ENCODE assay signal across 28 mouse cellular contexts in genomic region chr2:157755771-157756170, GRCm38 (mm10). TPM values are rescaled to one million over a fixed set of nuclear protein-coding genes. Genes with fewer than 3 reads are reported as not detected.
DNase-seq lines count a peak whose midpoint lies in the region; ATAC-seq and TF ChIP-seq lines count a peak whose summit lies in the region.
"Had no signal": no experiment of that assay in that cellular context is flagged by ENCODE, and none has a peak within 500 bp of the region (broad histone marks: within the 10 kb centered on the region; RNA-seq: fewer than 3 reads in every experiment).

No protein-coding gene starts in this region.

- no peaks in the 10 kb centered on the region for H3K9me3 ChIP-seq in hindbrain, embryonic 12.5 days (replicated peaks)
- no peaks in the 10 kb centered on the region for H3K9me3 ChIP-seq in hindbrain, postnatal 0 days (ENCODE audit: low read length)
- H3K9me3 ChIP-seq in kidney, embryonic 15.5 days (replicated peaks), result no peaks in the 10 kb centered on the region
- no peaks in the 10 kb centered on the region for H3K9me3 ChIP-seq in neural tube, embryonic 14.5 days (ENCODE audit: control insufficient read depth, low read length)
- H3K9me3 ChIP-seq: embryonic facial prominence, embryonic 12.5 days; liver, embryonic 12.5 days; midbrain, embryonic 13.5 days had no signal

- H3K4me2 ChIP-seq in hindbrain, embryonic 12.5 days (replicated peaks), result no peak overlapping the region
- H3K4me2 ChIP-seq in hindbrain, postnatal 0 days (ENCODE audit: low read depth, low read length), result no peak overlapping the region
- no peak overlapping the region for H3K4me2 ChIP-seq in kidney, embryonic 15.5 days
- H3K4me2 ChIP-seq in neural tube, embryonic 14.5 days (ENCODE audit: low read depth, low read length), result no peak overlapping the region
- H3K4me2 ChIP-seq: embryonic facial prominence, embryonic 12.5 days; heart, embryonic 11.5 days; liver, embryonic 12.5 days; midbrain, embryonic 13.5 days had no signal

- ATAC-seq in hindbrain, embryonic 12.5 days (ENCODE audit: low FRiP score), result no peak
- no peak for ATAC-seq in hindbrain, postnatal 0 days
- no peak for ATAC-seq in kidney, embryonic 15.5 days (replicated peaks; ENCODE audit: low FRiP score)
- no peak for ATAC-seq in neural tube, embryonic 14.5 days (ENCODE audit: low read depth)
- ATAC-seq: forebrain, postnatal 0 days; liver, embryonic 12.5 days; lung, postnatal 0 days; midbrain, embryonic 13.5 days; Patski had no signal

- no peaks in the 10 kb centered on the region for H3K27me3 ChIP-seq in hindbrain, embryonic 12.5 days
- H3K27me3 ChIP-seq in hindbrain, postnatal 0 days (ENCODE audit: insufficient read depth, low read length), result no peaks in the 10 kb centered on the region
- H3K27me3 ChIP-seq in kidney, adult 2 months (replicated peaks; ENCODE audit: control insufficient read depth, insufficient read depth, low read length), result no peaks in the 10 kb centered on the region
- H3K27me3 ChIP-seq in kidney, embryonic 15.5 days, result no peaks in the 10 kb centered on the region
- no peaks in the 10 kb centered on the region for H3K27me3 ChIP-seq in neural tube, embryonic 14.5 days (ENCODE audit: control insufficient read depth, insufficient read depth, low read length)
- H3K27me3 ChIP-seq: embryonic facial prominence, embryonic 12.5 days; liver, embryonic 12.5 days; midbrain, embryonic 13.5 days; Patski had no signal

- no peak overlapping the region for H3K4me3 ChIP-seq in hindbrain, embryonic 12.5 days
- no peak overlapping the region for H3K4me3 ChIP-seq in hindbrain, postnatal 0 days (ENCODE audit: low read length)
- no peak overlapping the region for H3K4me3 ChIP-seq in kidney, adult 2 months (ENCODE audit: insufficient read depth, low read depth, low read length)
- no peak overlapping the region for H3K4me3 ChIP-seq in kidney, embryonic 15.5 days (replicated peaks)
- no peak overlapping the region for H3K4me3 ChIP-seq in neural tube, embryonic 14.5 days (ENCODE audit: low read depth, low read length)
- H3K4me3 ChIP-seq: embryonic facial prominence, embryonic 12.5 days; liver, embryonic 12.5 days; midbrain, embryonic 13.5 days had no signal

- DNase-seq in hindbrain, postnatal 0 days (ENCODE audit: low spot score), result no peak
- DNase-seq in kidney, adult 2 months, result peak; percentile 64
- peak; percentile 61 for DNase-seq in kidney, adult 9 months
- no peak for DNase-seq in frontal cortex, postnatal 36 days (ENCODE audit: low spot score in 2 of 2)
- no peak for DNase-seq in lung, postnatal 36 days
- DNase-seq: adrenal gland, postnatal 10 days; cerebellum, adult 8-10 months; cerebellum, postnatal 25 days; embryo, embryonic 11 days; forebrain, postnatal 0 days; gastrocnemius, postnatal 14 days; heart, adult 11 months; heart, postnatal 36 days; layer of hippocampus, postnatal 36 days; left cerebral cortex, postnatal 4 days; lung, adult 18-20 months; right cerebral cortex, adult 18-20 months; spleen, adult 18-20 months had no signal

- WGBS in hindbrain, embryonic 12.5 days, result 86% methylated on average over 7 of the region's 7 CpGs
- 84% methylated on average over 7 of the region's 7 CpGs for WGBS in hindbrain, postnatal 0 days
- 53% methylated on average over 7 of the region's 7 CpGs for WGBS in kidney, adult 2 months
- 58% methylated on average over 7 of the region's 7 CpGs for WGBS in kidney, embryonic 15.5 days
- WGBS in neural tube, embryonic 14.5 days, result 76% methylated on average over 7 of the region's 7 CpGs

- peaks cover 42% of the 10 kb centered on the region for H3K4me1 ChIP-seq in hindbrain, embryonic 12.5 days
- H3K4me1 ChIP-seq in hindbrain, postnatal 0 days (ENCODE audit: insufficient read depth, low read length), result peaks cover 21% of the 10 kb centered on the region
- H3K4me1 ChIP-seq in kidney, adult 2 months (ENCODE audit: control insufficient read depth, insufficient read depth, low read length), result peaks cover 7% of the 10 kb centered on the region
- H3K4me1 ChIP-seq in kidney, embryonic 15.5 days, result peaks cover 35% of the 10 kb centered on the region
- H3K4me1 ChIP-seq in neural tube, embryonic 14.5 days (ENCODE audit: control insufficient read depth, insufficient read depth, low read length), result peaks cover 40% of the 10 kb centered on the region

- peak overlapping the region; percentile 40; the same call in 1 of the 2 replicates for H3K27ac ChIP-seq in hindbrain, embryonic 12.5 days
- no peak overlapping the region for H3K27ac ChIP-seq in hindbrain, postnatal 0 days
- H3K27ac ChIP-seq in kidney, adult 2 months (ENCODE audit: insufficient read depth, low read depth, low read length), result peak overlapping the region; percentile 24; the same call in 1 of the 2 replicates
- H3K27ac ChIP-seq in kidney, embryonic 15.5 days, result no peak overlapping the region
- peak overlapping the region; percentile 61 for H3K27ac ChIP-seq in neural tube, embryonic 14.5 days (ENCODE audit: low read depth, low read length)
- H3K27ac ChIP-seq: embryonic facial prominence, embryonic 12.5 days; liver, embryonic 12.5 days; macrophage had no signal

- no peak overlapping the region for H3K9ac ChIP-seq in hindbrain, embryonic 12.5 days
- no peak overlapping the region for H3K9ac ChIP-seq in hindbrain, postnatal 0 days (replicated peaks; ENCODE audit: low read length)
- H3K9ac ChIP-seq in kidney, embryonic 15.5 days, result no peak overlapping the region
- H3K9ac ChIP-seq in neural tube, embryonic 14.5 days (replicated peaks; ENCODE audit: low read depth, low read length), result no peak overlapping the region
- H3K9ac ChIP-seq: embryonic facial prominence, embryonic 12.5 days; forebrain, postnatal 0 days; liver, embryonic 12.5 days; midbrain, embryonic 13.5 days had no signal

- no peak for TF ChIP-seq POLR2A in kidney, adult 2 months (IDR thresholded peaks at IDR 0.05; ENCODE audit: low read depth, low read length)

- no peak for TF ChIP-seq CTCF in hindbrain, postnatal 0 days (IDR thresholded peaks at IDR 0.05; ENCODE audit: low read depth)
- TF ChIP-seq CTCF in kidney, adult 2 months (conservative IDR thresholded peaks at IDR 0.05; ENCODE audit: insufficient read depth, insufficient read length, low read depth, low read length), result no peak

- H3K36me3 ChIP-seq in hindbrain, embryonic 12.5 days, result no peaks in the 10 kb centered on the region
- no peaks in the 10 kb centered on the region for H3K36me3 ChIP-seq in hindbrain, postnatal 0 days (ENCODE audit: insufficient read depth, low read length)
- no peaks in the 10 kb centered on the region for H3K36me3 ChIP-seq in kidney, adult 2 months (ENCODE audit: control insufficient read depth, insufficient read depth, low read length)
- no peaks in the 10 kb centered on the region for H3K36me3 ChIP-seq in kidney, embryonic 15.5 days
- H3K36me3 ChIP-seq in neural tube, embryonic 14.5 days (ENCODE audit: control insufficient read depth, insufficient read depth, low read length), result no peaks in the 10 kb centered on the region
- H3K36me3 ChIP-seq: embryonic facial prominence, embryonic 12.5 days; midbrain, embryonic 13.5 days had no signal

RNA-seq across cellular contexts. Expression of gene Ctnnbl1, which starts 18.6 kb away (rescaled TPM):
- polyA plus RNA-seq in hindbrain, embryonic 12.5 days (2016; fragmentation: Nextera tagmentation; extraction: Ambion mirVana), result 82.3 and 83.7 TPM in 2 replicates
- total RNA-seq in hindbrain, postnatal 0 days (2014; rRNA removed), result 28.7 and 30.3 TPM in 2 replicates
- 42.7 and 45.4 TPM in 2 replicates for polyA plus RNA-seq in hindbrain, postnatal 0 days (2015; fragmentation: Nextera tagmentation; extraction: Ambion mirVana)
- polyA plus RNA-seq in kidney, adult 2 months (2012; rRNA removed), result 16.7 and 17.6 TPM in 2 replicates
- 72.7 and 75.3 TPM in 2 replicates for polyA plus RNA-seq in kidney, embryonic 15.5 days (2015; fragmentation: Nextera tagmentation; extraction: Ambion mirVana)
- polyA plus RNA-seq in neural tube, embryonic 14.5 days (2014; fragmentation: Nextera tagmentation; extraction: Ambion mirVana), result 59.4 and 65.6 TPM in 2 replicates

Comparison
In these comparisons a context has a peak if more than half of its experiments do, and no peak if none do; other contexts are left out.
1. H3K27ac ChIP-seq: peak in hindbrain, embryonic 12.5 days (single experiment), kidney, adult 2 months (single experiment) and neural tube, embryonic 14.5 days (single experiment); none in hindbrain, postnatal 0 days (single experiment) and kidney, embryonic 15.5 days (single experiment).
2. DNase-seq: peak in kidney, adult 2 months (single experiment) and kidney, adult 9 months (single experiment); none in hindbrain, postnatal 0 days (single experiment), frontal cortex, postnatal 36 days (0 of 2) and lung, postnatal 36 days (single experiment).